Mouse (Mus musculus) heart, postnatal 0 days (tissue): Measurements from ENCODE around the gene Itln1.

Source experiments
- CTCF ChIP-seq: IDR thresholded peaks from 2 replicates; pipeline ENCODE4 v1.5.1; 2016; ENCODE audit warnings: antibody characterized with exemption, control low read depth, low read depth
- EP300 ChIP-seq: IDR thresholded peaks from 2 replicates; pipeline ENCODE4 v1.6.1; 2016; ENCODE audit warnings: antibody characterized with exemption, low read depth

GRCm38 (mm10) chr1:171561639-171562225, 26.6 kb upstream of the Itln1 start:
- TF ChIP-seq CTCF (no peak), EP300 (no peak)
